Mouse (Mus musculus) kidney, adult 9 months (tissue): Measurements from ENCODE around the gene Vpreb2.
A peak's percentile ranks its signal among the peaks of the same experiment; 100 is the strongest.
"Not testable (repeated sequence)": the region's sequence is repeated elsewhere in the genome, so short reads cannot be mapped to it uniquely, and the experiment has no call there.

ENCODE experiments used
- DNase-seq: peaks from one replicate; pipeline ENCODE4 v3.0.0; 2022

Vpreb2 gene

DNA sequence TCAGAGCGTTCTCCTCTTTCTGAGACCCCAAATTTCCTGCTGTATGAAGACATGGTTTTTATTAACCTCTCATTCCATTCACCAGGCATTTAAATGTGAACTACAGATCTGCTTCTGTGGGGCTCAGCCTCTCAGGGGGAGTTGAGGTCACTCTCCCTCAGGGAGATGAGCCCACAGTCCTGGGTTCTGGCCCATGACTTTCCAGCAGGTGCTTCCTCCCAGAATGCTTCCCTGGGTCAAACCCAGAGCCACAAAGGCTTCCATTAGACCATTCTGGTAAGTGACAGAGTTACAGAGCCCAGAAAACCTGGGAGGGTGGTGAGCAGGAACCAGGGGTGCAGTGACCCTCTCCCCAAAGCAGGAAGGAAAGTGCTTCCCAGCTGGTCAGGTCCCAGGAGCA is at the start of gene Vpreb2:
Gene Vpreb2 (plus strand): TSS at position 301 of the 400 bp plus-strand sequence.
- no peak for DNase-seq

DNA sequence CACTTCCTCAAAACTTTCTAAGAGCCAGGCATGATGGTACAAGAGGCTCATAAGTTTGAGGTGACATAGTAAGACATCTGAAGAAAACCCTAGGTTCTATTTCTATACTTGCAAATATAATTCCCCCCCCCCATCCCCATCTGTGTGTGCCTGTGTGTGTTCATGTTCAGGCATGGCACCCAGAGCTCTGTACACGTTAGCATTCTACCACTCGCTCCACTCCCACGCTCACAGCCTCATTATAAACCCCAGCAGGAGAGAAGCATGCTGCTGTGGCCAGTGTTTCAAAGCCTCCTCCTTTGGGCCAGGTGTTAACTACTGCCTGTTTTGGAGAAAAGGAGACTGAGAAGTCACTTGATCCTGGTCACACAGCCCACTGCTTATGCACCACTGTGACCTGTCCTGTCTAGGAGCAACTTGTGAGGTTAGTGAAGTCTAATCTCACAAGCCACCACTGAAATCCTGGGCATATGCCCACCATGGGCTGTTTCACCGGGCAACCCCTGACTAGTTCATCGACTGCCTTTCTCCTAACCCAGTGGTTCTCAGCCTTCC is 48.2 kb upstream of the Vpreb2 start:
- no peak for DNase-seq

DNA sequence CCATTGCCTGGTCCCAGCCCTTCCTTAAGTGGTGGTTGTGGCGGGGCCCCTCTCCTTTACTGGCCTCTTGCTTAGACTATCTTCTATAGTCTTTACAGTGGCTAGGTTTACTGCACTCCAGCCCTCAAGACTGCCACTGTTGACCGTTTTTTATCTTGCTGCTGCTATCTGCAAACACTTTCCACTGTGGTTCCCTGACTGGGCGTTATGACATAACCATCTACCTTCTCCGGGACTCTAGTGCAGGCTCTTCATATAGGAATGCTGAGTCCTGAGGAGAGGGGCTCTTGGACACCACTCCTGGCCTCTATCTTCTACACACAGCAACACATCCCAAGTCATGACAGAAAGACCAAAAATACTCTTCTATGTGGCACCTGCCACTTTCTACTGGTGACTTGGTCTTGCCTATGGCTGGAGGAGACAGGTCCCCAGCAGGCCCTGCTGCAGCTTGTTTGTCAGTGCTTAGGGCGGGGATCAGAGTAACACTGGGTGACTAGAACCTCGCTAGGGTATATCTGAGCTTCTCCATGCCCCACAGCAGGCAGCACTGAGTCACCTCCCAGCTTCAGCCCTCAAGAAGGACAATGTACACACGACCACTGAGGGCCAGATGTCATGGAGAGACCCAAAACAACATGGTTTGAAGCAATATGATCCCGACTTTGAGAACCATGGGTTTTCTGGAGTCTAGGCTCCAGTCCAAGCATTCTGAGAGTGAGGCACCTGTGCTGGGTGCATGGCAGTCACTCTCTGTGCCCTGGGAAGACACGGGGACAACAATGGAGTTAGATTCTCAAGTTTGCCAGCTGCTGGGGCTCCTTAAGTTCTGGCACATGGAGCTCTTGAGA is 46.4 kb upstream of the Vpreb2 start:
- DNase-seq, result no peak

DNA sequence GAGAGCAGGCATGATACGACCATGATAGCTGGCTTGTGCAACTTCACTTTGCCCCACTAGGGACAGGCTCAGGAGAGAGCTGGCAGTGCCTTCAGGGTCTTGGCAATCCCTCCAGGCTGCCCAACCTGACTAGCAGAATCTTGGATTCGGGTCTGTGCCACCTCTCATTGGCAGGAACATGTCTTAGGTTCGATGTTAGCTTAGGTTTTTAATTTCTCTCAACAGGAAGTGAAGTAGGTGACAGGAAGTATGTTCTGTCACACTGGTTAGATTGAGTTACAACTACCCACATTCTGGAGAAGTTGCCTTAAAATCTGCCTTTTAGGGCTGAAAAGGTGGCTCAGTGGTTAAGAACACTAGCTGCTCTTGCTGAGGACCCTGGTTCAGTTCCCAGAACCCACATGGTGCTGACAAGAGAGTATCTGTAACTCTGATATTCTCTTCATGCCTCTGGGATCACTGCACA is 45.8 kb upstream of the Vpreb2 start:
- no peak for DNase-seq

DNA sequence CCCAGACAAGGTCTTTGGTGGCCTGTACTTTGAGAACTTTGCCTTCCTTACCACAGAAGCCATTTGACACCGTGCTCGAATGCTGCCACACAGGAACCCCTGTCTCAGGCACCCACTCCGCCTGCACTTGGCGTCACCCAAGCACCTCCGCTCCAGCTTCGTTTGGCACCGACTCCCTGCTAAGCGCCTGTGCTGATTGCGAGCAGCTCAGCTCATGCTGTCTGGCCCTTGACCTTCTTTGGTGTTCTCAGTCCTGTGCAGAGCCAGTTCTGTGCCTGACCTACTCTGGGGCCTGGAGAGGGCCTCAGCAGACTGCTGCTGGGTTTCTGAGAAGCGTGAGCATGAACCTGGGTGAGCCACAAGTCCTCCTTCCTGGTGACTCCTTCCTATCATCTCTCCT is 43.5 kb upstream of the Vpreb2 start:
- DNase-seq, result no peak

DNA sequence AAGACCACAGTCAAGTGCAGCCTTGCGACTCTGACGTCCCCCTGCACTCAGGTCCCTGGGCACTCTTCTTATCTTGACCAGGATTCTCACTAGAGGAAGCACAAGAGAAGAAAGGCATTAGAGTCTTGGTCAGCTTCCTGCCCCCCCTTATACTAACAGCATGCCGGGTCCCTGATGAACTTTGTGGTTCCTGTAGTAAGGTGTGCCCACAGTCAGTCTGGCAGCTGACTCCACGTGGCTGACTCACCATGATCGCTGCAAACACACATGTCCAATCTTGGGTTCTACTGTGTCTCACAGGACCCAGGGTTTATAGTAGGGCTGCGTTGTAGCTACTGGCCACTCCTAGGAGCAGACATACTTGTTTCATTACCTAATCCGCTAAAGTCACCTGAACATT is 42.0 kb upstream of the Vpreb2 start:
- no peak for DNase-seq

DNA sequence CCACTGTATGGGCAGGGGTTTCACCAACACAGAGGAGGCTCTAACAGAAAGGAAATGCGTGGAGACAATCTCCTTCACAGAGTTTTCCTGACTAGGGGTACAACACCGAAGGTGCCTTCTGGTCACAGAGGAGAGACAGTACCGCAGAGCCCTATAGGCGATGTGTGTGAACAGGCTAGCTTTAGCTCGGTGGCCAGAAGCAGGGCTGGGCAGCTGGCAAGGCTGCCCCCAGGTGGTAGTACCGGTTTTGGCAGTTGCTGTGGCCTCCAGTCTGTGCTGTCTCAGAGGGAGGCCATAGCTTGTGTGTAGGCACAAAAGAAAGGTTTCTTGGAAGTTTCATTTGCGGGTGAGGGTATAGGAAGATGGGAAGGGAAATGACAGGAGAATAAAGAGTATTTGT is 41.4 kb upstream of the Vpreb2 start:
- peak; percentile 80 for DNase-seq

DNA sequence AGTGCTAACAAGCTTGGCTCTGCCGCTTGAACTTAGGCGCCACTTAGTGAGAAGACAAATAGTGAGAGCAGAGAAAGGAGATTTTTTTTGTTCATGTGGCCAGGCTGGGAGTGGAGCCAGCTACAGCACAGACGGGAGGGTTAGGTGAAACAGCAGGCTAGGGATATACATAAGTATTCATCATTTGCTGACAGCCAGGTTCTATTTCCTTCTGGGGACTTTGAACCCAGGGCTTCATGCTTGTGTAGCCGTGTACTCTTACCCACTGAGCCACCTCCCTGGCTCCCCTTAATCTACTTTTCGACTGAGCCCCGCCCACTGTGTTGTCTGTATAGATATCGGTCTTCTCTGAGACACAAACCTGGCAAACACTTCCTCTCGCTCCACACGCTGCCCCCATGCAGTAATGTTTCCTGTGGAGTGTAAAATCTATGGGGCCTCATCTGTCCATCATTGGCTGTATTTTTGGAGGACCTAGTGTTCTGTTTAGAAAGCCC is 40.9 kb upstream of the Vpreb2 start:
- no peak for DNase-seq

DNA sequence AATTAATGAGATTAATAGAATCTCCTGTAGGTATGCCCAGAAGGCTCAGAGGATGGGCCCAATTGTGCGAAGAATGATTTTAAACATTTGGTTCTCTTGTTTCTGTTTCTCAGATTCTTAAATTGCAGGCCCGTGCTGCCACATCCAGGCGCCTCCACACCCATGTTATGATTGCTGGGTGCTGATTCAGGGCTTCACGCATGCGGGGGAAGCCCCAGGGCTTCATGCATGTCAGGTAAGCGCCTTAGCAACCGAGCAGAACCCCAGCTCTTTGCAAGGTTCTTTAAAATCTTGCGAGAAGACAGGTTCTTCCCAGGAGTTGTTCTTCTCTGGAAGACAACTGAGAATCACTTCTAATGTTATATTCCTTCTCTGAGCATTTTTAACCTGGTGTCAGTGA is 36.8 kb upstream of the Vpreb2 start:
- no peak for DNase-seq

DNA sequence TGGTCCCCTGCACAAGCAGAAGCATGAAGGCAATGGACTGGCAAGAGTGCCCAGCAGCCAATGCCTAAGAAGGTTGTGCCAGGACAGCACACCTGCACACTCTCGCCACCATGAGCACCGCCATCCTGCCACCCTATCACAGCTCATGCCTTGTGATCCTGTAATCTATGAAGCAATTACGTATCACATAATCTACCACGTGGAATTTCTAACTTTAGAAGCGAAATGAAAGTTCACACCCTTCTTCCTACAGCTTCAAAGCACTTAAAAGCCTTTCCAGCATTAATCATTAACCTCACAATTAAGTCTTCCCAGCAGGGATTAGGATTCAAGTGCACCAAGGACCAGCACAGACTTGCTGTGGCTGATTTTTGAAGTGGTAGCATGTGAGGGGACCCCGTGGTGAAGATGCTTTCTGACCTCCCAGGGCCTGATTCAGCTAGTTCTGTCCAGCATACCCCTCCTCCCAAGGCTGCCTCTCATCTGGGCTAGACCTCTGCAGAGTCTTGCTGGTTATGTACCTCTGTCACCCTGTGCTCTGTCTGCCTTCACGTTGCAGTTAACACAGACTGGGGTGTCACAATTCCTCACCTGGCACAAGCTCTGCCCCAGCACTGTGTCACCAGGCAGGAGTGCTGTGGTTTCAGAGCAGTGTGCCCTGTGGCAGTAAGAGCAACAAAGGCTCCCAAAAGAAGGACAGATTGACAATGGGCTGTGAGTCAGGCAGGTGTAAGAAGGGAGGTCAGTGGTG is 35.0 kb upstream of the Vpreb2 start:
- DNase-seq, result peak; percentile 42

DNA sequence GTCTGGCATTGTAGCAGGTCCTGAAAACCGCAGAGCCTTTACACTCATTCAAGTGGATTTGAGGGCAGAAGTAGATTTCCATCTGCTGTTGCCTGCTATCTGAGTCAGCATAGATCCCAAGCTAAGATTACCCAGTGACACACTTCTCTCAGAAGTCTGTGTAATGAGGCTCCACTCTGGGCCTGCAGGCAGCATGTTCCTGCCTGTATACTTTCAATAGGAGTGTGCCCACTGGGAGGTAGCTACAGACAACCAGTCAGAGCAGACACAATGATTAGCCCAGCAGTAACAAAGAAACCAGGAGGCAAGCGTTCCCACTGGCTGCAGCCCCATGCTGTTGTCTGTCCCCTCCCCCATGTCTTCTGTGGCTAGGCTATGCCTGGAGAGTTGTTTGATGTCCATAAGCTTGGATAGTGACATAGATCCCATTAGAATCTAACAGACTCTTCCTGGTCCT is 30.8 kb upstream of the Vpreb2 start:
- no peak for DNase-seq

DNA sequence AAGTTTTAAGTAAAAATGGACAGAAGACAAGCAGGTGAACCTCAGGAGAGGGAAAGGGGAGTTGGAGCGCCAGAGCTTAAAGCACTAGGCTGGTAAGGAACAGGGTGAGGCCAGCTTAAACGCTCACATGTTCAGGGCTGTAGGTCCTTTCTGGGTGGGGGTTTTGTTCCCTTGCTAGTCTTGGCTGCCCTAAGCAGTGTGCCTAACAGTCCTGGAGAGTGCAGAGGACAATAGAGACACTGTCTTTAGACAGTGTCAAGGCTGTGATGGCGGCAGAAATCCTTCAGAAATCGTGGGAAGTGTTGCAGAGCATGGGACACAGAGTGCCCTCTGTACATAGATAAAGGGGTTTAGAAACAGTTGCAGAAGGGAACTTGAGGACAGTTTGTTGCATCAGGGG is 30.2 kb upstream of the Vpreb2 start:
- no peak for DNase-seq

DNA sequence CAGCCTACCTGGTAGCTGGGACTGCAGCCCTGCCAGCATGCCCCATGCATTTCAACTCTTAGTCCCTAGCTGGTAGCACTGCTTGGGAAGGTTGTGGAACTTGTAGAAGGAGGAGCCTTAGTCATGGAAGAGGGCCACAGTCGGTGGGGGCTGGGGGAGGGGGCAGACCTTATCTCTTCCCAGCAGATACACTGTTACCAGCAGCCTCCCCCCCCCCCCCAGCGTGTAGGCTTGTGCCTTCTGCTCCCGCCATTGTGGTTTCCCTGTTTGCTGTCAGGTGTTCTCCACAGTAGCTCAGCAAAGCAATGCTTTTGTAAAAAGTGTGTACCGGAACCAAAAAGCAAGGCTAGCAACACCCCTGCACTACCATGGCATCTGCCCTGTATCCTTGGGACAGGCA is 28.6 kb upstream of the Vpreb2 start:
- DNase-seq, result no peak

DNA sequence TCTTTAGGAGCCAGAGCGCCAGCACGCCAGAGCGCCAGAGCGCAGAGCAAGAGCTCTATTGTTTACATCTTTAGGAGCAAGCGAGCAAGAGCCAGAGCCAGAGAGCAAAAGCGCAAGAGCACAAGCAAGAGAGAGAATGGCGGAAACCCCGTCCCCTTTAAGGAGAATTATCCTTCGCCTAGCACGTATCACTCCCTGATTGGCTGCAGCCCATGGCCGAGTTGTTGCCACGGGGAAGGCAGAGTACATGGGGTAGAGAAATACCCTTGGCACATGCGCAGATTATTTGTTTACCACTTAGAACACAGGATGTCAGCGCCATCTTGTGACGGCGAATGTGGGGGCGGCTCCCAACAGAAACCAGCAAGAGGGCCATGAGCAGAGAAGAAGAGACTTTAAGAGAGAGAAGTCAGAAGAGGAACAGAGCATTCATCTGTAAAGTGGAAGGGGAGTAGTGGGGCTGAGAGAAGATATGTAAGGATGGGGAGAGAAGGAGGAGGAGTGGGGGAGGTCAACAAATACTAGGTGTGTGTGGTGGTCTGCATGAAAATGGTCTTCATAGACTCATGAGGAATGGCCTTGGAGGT is 24.1 kb upstream of the Vpreb2 start:
- DNase-seq, result not testable (repeated sequence)

DNA sequence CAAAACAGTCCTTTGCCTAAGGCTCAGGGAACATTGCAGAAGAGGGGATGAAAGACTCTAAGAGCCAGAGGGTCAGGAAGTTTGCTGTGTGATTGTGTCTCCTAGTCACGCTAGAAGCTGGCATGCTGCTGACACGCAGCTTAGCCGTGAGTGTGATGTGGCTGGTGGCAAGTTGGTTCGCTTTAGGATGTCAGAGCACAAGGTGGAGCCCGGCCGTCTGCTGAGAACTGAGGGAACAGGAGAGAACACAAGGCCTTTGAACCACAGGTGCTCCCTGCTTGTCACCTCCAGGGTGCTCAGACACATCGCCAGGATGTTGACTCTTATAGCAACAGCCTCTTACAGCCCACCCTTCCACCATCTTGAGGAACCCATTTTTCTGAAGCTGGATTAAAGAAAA is 18.1 kb upstream of the Vpreb2 start:
- DNase-seq, result no peak

DNA sequence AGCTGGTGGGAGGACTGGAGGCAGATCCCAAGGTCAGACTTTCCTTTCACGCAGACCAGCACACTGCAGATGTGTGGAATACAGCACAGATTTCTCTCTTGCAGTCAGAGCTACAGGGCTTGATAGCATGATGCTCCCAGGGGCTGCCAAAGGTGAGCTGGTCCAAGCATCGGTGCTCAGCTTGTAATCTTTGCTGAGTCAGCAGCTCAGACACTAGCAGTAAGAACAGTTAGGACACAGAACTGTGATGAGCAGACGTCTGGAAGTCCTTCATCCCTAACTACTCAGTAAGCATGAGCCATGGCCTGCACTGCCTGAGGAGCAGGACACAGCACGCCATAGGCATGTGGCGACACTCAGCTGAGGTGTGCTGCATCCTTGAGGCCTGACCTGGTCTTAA is 8.4 kb upstream of the Vpreb2 start:
- DNase-seq, result no peak

DNA sequence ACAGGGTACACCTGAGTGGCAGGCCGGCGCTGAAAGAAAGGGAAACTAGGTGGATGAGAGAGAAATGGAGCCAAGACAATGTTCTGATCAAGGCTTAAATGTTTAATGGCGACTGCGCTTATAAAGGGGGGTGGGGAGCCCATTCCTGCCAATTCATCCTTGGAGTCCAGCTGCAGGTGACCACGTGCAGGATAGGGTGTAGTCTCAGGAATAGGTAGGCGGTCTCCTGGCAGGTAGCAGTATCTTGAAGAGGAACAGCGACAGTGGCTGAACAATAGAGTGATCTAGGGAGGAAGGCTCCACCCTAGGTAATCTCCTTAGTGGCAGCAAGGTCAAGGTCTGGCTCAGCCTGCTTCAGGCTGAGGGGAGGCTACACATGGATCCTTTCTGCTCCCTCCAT is 2.4 kb upstream of the Vpreb2 start:
- not testable (repeated sequence) for DNase-seq

DNA sequence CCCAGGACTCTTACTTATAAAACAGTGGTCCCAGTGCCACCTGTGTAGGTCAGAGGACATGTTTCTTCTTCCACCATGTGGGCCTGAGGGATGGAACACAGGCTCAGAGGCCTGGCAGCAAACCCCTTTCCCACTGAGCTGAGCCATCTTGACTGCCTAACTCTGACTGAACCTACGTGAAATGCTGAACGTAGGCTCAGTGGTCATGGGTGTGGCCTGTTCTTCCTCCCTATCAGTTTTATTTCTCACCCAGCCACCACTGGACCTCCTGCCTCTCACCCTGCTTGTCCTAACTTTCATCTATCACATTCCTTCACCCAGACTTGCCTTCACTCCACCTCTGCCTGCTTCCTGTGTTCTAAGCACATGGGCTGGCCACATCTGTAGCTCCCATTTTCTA is 3.0 kb downstream of the Vpreb2 start:
- no peak for DNase-seq

DNA sequence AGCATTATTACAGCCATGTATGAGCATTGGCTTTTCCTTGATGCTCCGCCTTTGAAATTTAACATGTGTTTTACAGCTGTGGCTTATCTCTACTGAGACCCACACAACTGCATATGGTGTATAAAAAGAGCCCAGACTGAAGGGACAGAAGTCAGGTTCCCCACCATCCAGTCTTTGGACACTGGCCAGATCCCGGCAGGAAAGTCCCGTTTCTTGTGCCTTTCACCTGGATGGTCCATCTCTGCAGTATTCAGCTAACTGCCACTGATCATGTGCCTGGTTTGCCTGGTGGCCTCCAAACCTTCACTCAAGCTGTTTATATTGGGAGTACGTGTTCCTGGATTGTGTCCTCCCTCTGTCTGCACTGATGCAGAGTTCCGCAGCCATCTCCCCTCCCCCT is 4.0 kb downstream of the Vpreb2 start:
- DNase-seq, result no peak

DNA sequence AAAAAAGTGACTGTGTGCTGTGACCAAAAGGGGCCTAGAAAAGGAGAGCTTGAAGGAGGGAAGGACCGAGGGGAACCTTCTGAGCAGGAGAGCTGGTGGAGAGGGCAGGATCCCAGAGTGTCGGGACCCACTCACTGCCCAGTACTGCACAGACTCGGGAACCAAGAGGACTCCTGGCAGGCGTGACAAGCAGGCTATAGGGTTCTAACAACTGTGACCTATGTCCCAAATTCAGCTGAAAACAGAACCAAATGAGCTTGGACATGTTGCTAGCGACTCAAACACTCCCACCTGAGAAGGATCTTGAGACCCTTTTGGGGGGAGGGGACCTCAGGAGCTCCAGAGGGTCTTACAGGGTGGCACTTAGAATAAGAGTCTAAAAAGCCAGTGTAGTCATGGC is 4.8 kb downstream of the Vpreb2 start:
- DNase-seq, result no peak

DNA sequence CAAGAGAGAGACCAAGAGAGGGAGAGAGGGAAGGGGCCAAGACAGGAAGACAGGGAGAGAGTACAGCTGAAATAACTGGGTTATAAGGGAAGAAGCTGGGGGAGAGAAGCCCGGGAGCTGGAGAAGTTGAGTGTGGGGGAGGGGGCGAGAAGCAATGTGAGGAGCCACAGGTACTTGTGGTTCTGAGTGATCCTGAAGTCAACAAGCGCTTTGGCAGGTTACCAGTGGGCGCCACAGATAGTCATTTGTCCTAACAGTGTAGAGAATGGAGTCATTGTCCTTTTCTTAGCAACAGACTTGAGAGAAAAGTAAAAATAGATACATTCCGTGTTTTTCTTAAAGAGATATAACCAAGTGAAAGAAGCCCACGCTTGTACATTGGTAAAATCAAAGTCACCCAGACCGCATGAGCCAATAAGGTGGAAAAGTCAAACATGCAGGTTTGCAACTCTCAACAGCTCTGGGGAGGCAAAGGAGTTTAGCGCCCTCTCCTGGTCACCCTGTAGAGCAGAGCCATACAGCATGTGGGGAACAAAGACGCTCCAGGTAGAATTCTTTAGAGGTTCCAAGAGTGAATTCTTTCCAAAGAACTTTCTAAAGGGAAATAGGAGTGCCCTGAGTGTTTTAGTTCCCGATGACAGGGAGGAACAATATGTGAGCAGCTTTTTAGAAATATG is 6.4 kb downstream of the Vpreb2 start:
- peak; percentile 59 for DNase-seq

DNA sequence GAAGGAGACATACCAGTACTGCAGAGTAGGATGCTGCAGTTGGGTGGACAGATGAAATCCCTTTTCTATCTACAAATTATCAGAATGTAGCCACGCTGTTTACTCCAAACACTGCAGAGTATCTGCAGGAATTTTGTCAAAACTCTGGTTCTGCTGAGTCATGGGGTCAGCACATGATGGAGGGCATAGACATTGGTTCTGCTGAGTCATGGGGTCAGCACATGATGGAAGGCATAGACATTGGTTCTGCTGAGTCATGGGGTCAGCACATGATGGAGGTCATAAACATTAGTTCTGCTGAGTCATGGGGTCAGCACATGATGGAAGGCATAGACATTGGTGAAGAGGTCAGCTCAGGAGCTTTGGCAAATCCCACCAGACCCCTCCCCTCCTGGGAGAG is 7.5 kb downstream of the Vpreb2 start:
- DNase-seq, result peak; percentile 10

DNA sequence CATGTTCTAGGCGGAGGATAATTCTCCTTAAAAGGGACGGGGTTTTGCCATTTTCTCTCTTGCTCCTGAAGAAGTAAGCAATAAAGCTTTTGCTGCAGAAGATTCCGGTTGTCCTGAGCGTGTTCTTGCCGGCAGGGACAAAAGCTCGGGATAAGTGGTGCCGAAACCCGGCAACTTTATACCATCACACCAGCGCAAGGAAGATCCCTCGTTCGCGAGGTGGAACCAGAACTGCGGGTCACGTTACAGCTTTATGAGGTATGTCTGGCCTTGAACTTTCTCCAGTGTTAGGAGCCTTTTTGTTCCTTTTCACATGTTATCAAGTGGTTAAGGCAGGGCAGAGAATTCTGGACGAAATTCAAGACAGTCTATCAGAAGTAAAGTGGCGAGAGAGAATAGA is 12.1 kb downstream of the Vpreb2 start:
- DNase-seq, result not testable (repeated sequence)
